Mouse (Mus musculus) forebrain, embryonic 16.5 days (tissue): Measurements from ENCODE around the gene Bpifb4. TPM values are rescaled to one million over a fixed set of nuclear protein-coding genes. Genes with fewer than 3 reads are reported as not detected.

Experiments
- ATAC-seq: fragments of 200-750 bp; cut with Nextera tagmentation; 2 replicates; pipeline ENCODE4 v1.8.0; 2017; ENCODE audit warnings: mild to moderate bottlenecking, moderate library complexity
- H3K27ac ChIP-seq: fragments of 300-500 bp; sonication (generic); 2 replicates; pipeline ENCODE4 v1.5.1; 2014; ENCODE audit warnings: low read length, control low read depth
- H3K27me3 ChIP-seq: fragments of 300-500 bp; sonication (generic); replicated peaks from 2 replicates; pipeline ENCODE4 v1.6.1; 2014; ENCODE audit warnings: low read length; ENCODE audit not compliant: control insufficient read depth, insufficient read depth
- H3K36me3 ChIP-seq: fragments of 300-500 bp; sonication (generic); 2 replicates; pipeline ENCODE4 v1.6.1; 2014; ENCODE audit not compliant: control insufficient read depth, insufficient read depth
- H3K4me1 ChIP-seq: fragments of 300-500 bp; sonication (generic); replicated peaks from 2 replicates; pipeline ENCODE4 v1.6.1; 2014; ENCODE audit warnings: low read length; ENCODE audit not compliant: control insufficient read depth, insufficient read depth
- H3K4me2 ChIP-seq: fragments of 300-500 bp; sonication (generic); 2 replicates; pipeline ENCODE4 v1.6.1; 2014; ENCODE audit warnings: mild to moderate bottlenecking, low read length, control low read depth
- H3K4me3 ChIP-seq: fragments of 300-500 bp; sonication (generic); replicated peaks from 2 replicates; pipeline ENCODE4 v1.5.1; 2014; ENCODE audit warnings: mild to moderate bottlenecking, low read length, control low read depth
- H3K9ac ChIP-seq: fragments of 300-500 bp; sonication (generic); replicated peaks from 2 replicates; pipeline ENCODE4 v1.6.1; 2014; ENCODE audit warnings: low read depth, low read length, control low read depth
- H3K9me3 ChIP-seq: fragments of 300-500 bp; sonication (generic); 2 replicates; pipeline ENCODE4 v1.6.1; 2016; ENCODE audit warnings: low read length; ENCODE audit not compliant: control insufficient read depth
- WGBS: fragments of 180-500 bp; shearing (Covaris S2); extraction: QIAGEN DNeasy Blood & Tissue Kit; methylation state at CpG from one replicate; pipeline ENCODE4 v1.1.7; 2014; 5-methylcytosine and 5-hydroxymethylcytosine counted together
- polyA plus RNA-seq: library from polyadenylated mRNA; unstranded; fragments of >200 nt; fragmentation: Nextera tagmentation; extraction: Ambion mirVana; gene quantifications from 2 replicates; pipeline ENCODE4 v1.2.1, GENCODE M21; 2015

Gene Bpifb4
- polyA plus RNA-seq, result not detected in 2 replicates

- Histone ChIP-seq H3K4me3 (no peak within 1 kb of the TSS), H3K27me3 (no peaks in the 10 kb centered on the region), H3K9me3 (no peaks in the 10 kb centered on the region), H3K9ac (no peak within 1 kb of the TSS), H3K4me2 (no peak within 1 kb of the TSS), H3K36me3 (no peaks in the 10 kb centered on the region), H3K27ac (no peak within 1 kb of the TSS), H3K4me1 (no peaks in the 10 kb centered on the region)
- ATAC-seq, result no peak
- 88% methylated on average over 5 of the region's 5 CpGs for WGBS
Observed at GRCm38 (mm10) chr2:153937843-153938242, at the start of gene Bpifb4. Gene Bpifb4, plus strand, starts transcription at chr2:153938212.

- no peak overlapping the region for H3K9ac ChIP-seq
- H3K4me1 ChIP-seq, result no peaks in the 10 kb centered on the region
- ATAC-seq, result no peak
- no peaks in the 10 kb centered on the region for H3K36me3 ChIP-seq
- no peaks in the 10 kb centered on the region for H3K9me3 ChIP-seq
- 68% methylated on average over 5 of the region's 5 CpGs for WGBS
- no peak overlapping the region for H3K4me3 ChIP-seq
- no peaks in the 10 kb centered on the region for H3K27me3 ChIP-seq
- H3K4me2 ChIP-seq, result no peak overlapping the region
- no peak overlapping the region for H3K27ac ChIP-seq
Observed at GRCm38 (mm10) chr2:153899111-153899510, 38.9 kb upstream of the Bpifb4 start.

- ATAC-seq, result no peak
- H3K4me2 ChIP-seq, result no peak within 1 kb of the TSS
- H3K9me3 ChIP-seq, result no peaks in the 10 kb centered on the region
- no peak within 1 kb of the TSS for H3K27ac ChIP-seq
- H3K4me1 ChIP-seq, result no peaks in the 10 kb centered on the region
- no peaks in the 10 kb centered on the region for H3K27me3 ChIP-seq
- H3K4me3 ChIP-seq, result no peak within 1 kb of the TSS
- WGBS, result 39% methylated on average over 4 of the region's 4 CpGs
- H3K36me3 ChIP-seq, result no peaks in the 10 kb centered on the region
- H3K9ac ChIP-seq, result no peak within 1 kb of the TSS
Observed at GRCm38 (mm10) chr2:153900088-153900487, 37.9 kb upstream of the Bpifb4 start, which contains the start of gene Bpifb6. Gene Bpifb6, plus strand, starts transcription at chr2:153900388.

- 84% methylated on average over 6 of the region's 6 CpGs for WGBS
- Histone ChIP-seq H3K36me3 (no peaks in the 10 kb centered on the region), H3K4me1 (no peaks in the 10 kb centered on the region), H3K4me2 (no peak overlapping the region), H3K9me3 (no peaks in the 10 kb centered on the region), H3K9ac (no peak overlapping the region), H3K4me3 (no peak overlapping the region), H3K27me3 (no peaks in the 10 kb centered on the region), H3K27ac (no peak overlapping the region)
- ATAC-seq, result no peak
Observed at GRCm38 (mm10) chr2:153902726-153903125, 35.3 kb upstream of the Bpifb4 start.

GRCm38 (mm10) chr2:153906626-153907025 is 31.4 kb upstream of the Bpifb4 start:
- Histone ChIP-seq H3K4me2 (no peak overlapping the region), H3K9ac (no peak overlapping the region), H3K4me3 (no peak overlapping the region), H3K27me3 (no peaks in the 10 kb centered on the region), H3K9me3 (no peaks in the 10 kb centered on the region), H3K4me1 (no peaks in the 10 kb centered on the region), H3K36me3 (no peaks in the 10 kb centered on the region), H3K27ac (no peak overlapping the region)
- no peak for ATAC-seq
- 87% methylated on average over 4 of the region's 4 CpGs for WGBS

DNA sequence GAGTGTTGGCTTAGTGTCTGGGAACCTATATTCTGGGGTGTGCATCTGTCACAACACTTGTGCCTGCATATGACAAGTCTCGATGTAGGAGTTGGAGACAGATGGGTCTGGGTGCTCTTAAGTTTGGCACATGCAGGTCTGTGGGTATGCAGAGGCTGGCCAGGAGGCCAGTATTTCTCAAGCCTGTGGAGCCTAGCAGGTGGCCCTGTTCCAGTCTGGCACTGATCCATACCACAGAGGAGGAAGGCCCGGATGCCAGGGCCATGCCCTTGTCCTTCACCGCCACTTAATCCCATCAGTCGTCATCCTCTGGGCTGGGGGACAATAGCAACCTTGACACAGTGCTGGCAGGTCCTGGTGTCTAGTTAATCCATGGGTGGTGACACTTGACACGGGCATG is 23.9 kb upstream of the Bpifb4 start:
- Histone ChIP-seq H3K27me3 (no peaks in the 10 kb centered on the region), H3K36me3 (no peaks in the 10 kb centered on the region), H3K4me2 (no peak overlapping the region), H3K9ac (no peak overlapping the region), H3K4me1 (peaks cover 3% of the 10 kb centered on the region; the same call in 1 of the 2 replicates), H3K27ac (no peak overlapping the region), H3K9me3 (no peaks in the 10 kb centered on the region), H3K4me3 (no peak overlapping the region)
- 37% methylated on average over 5 of the region's 5 CpGs for WGBS
- no peak for ATAC-seq

- H3K36me3 ChIP-seq, result no peaks in the 10 kb centered on the region
- WGBS, result 48% methylated on average over 8 of the region's 8 CpGs
- no peak within 1 kb of the TSS for H3K27ac ChIP-seq
- no peak within 1 kb of the TSS for H3K4me3 ChIP-seq
- no peak within 1 kb of the TSS for H3K9ac ChIP-seq
- H3K4me2 ChIP-seq, result no peak within 1 kb of the TSS
- no peaks in the 10 kb centered on the region for H3K27me3 ChIP-seq
- no peak for ATAC-seq
- peaks cover 3% of the 10 kb centered on the region; the same call in 1 of the 2 replicates for H3K4me1 ChIP-seq
- no peaks in the 10 kb centered on the region for H3K9me3 ChIP-seq
Observed at GRCm38 (mm10) chr2:153917930-153918329, 20.1 kb upstream of the Bpifb4 start, which contains the start of gene Bpifb3. Gene Bpifb3, plus strand, starts transcription at chr2:153918230.

DNA sequence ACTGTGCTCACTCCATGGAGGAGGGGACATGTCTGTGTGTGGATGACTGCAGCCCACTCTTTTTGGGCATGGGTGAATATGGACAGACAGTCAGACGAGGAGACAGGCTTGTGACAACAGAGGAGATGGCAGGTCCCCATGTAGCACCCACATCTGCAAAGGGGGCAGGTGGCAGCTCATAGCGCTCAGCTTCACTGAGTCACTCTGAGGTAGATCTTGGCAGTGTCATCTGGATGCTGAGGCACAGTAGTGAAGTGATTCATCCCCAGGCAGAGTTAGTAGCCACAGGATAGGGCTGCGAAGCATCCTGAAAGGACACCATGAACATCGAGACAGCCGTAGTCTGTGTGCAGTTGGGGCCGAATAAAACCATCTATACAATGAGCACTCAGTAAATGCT is 16.8 kb upstream of the Bpifb4 start:
- no peak for ATAC-seq
- 84% methylated on average over 6 of the region's 6 CpGs for WGBS

GRCm38 (mm10) chr2:153929871-153930413 is 8.1 kb upstream of the Bpifb4 start:
- H3K27ac ChIP-seq, result no peak overlapping the region
- H3K9me3 ChIP-seq, result no peaks in the 10 kb centered on the region
- no peak for ATAC-seq
- no peaks in the 10 kb centered on the region for H3K4me1 ChIP-seq
- no peak overlapping the region for H3K4me3 ChIP-seq
- no peaks in the 10 kb centered on the region for H3K36me3 ChIP-seq
- H3K27me3 ChIP-seq, result no peaks in the 10 kb centered on the region
- no peak overlapping the region for H3K4me2 ChIP-seq
- WGBS, result 40% methylated on average over 3 of the region's 3 CpGs
- no peak overlapping the region for H3K9ac ChIP-seq

More for the DNA sequence above, 16.8 kb upstream of the Bpifb4 start:
- no peaks in the 10 kb centered on the region for H3K9me3 ChIP-seq
- no peaks in the 10 kb centered on the region for H3K36me3 ChIP-seq
- no peaks in the 10 kb centered on the region for H3K4me1 ChIP-seq
- H3K27ac ChIP-seq, result no peak overlapping the region
- no peak overlapping the region for H3K4me3 ChIP-seq
- no peak overlapping the region for H3K9ac ChIP-seq
- no peak overlapping the region for H3K4me2 ChIP-seq
- no peaks in the 10 kb centered on the region for H3K27me3 ChIP-seq

- 46% methylated on average over 6 of the region's 6 CpGs for WGBS
- H3K27me3 ChIP-seq, result no peaks in the 10 kb centered on the region
Observed at GRCm38 (mm10) chr2:153931125-153931524, 6.9 kb upstream of the Bpifb4 start.

More at GRCm38 (mm10) chr2:153931125-153931524, 6.9 kb upstream of the Bpifb4 start:
- H3K36me3 ChIP-seq, result no peaks in the 10 kb centered on the region
- H3K4me3 ChIP-seq, result no peak overlapping the region
- H3K4me2 ChIP-seq, result no peak overlapping the region
- no peaks in the 10 kb centered on the region for H3K4me1 ChIP-seq
- peak; percentile 64; the same call in 1 of the 2 replicates for ATAC-seq
- H3K9me3 ChIP-seq, result no peaks in the 10 kb centered on the region
- no peak overlapping the region for H3K9ac ChIP-seq
- H3K27ac ChIP-seq, result no peak overlapping the region
